Mouse (Mus musculus) liver, adult 2 months (tissue): ENCODE measurements around the gene Wdr5b.

Experiments used
- CTCF ChIP-seq: fragments of 200-500 bp; IDR thresholded peaks from 2 replicates; pipeline ENCODE4 v1.5.1; 2011; ENCODE audit warnings: low read depth, low read length, control low read depth
- POLR2A ChIP-seq: fragments of 200-500 bp; IDR thresholded peaks from 2 replicates; pipeline ENCODE4 v1.6.1; 2011; ENCODE audit warnings: low read length, control low read depth; ENCODE audit not compliant: insufficient read depth; ENCODE audit errors: extremely low read depth

GRCm38 (mm10) chr16:36067694-36068093 is 26.7 kb downstream of the Wdr5b start:
- no peak for TF ChIP-seq CTCF
- no peak for TF ChIP-seq POLR2A
